Mouse (Mus musculus) liver, postnatal 0 days (tissue): ENCODE measurements around the gene Slco4a1. TPM values are rescaled to one million over a fixed set of nuclear protein-coding genes. Genes with fewer than 3 reads are reported as not detected.

Experiments
- ATAC-seq: fragments of 200-750 bp; cut with Nextera tagmentation; 2 replicates; pipeline ENCODE4 v1.8.0; 2017; ENCODE audit warnings: mild to moderate bottlenecking, moderate library complexity
- DNase-seq: peaks from one replicate; pipeline ENCODE4 v3.0.0-alpha.2; 2016
- H3K27ac ChIP-seq: fragments of 300-500 bp; sonication (generic); 2 replicates; pipeline ENCODE4 v1.5.1; 2014; ENCODE audit warnings: antibody characterized with exemption, moderate library complexity, mild to moderate bottlenecking, low read depth
- H3K27me3 ChIP-seq: fragments of 300-500 bp; sonication (generic); 2 replicates; pipeline ENCODE4 v1.6.1; 2014; ENCODE audit warnings: low read length, control low read depth, mixed read lengths; ENCODE audit not compliant: insufficient read depth
- H3K36me3 ChIP-seq: fragments of 300-500 bp; sonication (generic); replicated peaks from 2 replicates; pipeline ENCODE4 v1.6.1; 2014; ENCODE audit warnings: mild to moderate bottlenecking, control low read depth, low read length, moderate library complexity, mixed read lengths; ENCODE audit not compliant: insufficient read depth
- H3K4me1 ChIP-seq: fragments of 300-500 bp; sonication (generic); 2 replicates; pipeline ENCODE4 v1.6.1; 2014; ENCODE audit warnings: antibody characterized with exemption, mild to moderate bottlenecking, control low read depth; ENCODE audit not compliant: insufficient read depth
- H3K4me2 ChIP-seq: fragments of 300-500 bp; sonication (generic); 2 replicates; pipeline ENCODE4 v1.6.1; 2014; ENCODE audit warnings: low read depth, mild to moderate bottlenecking, low read length, moderate library complexity, mixed read lengths
- H3K4me3 ChIP-seq: fragments of 300-500 bp; sonication (generic); 2 replicates; pipeline ENCODE4 v1.5.1; 2014; ENCODE audit warnings: low read depth, low read length
- H3K9ac ChIP-seq: fragments of 300-500 bp; sonication (generic); replicated peaks from 2 replicates; pipeline ENCODE4 v1.6.1; 2014; ENCODE audit warnings: mild to moderate bottlenecking, moderate library complexity
- H3K9me3 ChIP-seq: fragments of 300-500 bp; sonication (generic); 2 replicates; pipeline ENCODE4 v1.6.1; 2016; ENCODE audit warnings: mild to moderate bottlenecking, control low read depth, low read length, mixed read lengths
- CTCF ChIP-seq: sonication (generic); IDR thresholded peaks from 2 replicates; pipeline ENCODE4 v1.5.1; 2016; ENCODE audit warnings: antibody characterized with exemption, low read depth
- EP300 ChIP-seq: IDR thresholded peaks from 2 replicates; pipeline ENCODE4 v1.6.1; 2016; ENCODE audit warnings: antibody characterized with exemption, low read depth, mild to moderate bottlenecking
- WGBS: fragments of 180-500 bp; shearing (Covaris S2); extraction: QIAGEN DNeasy Blood & Tissue Kit; methylation state at CpG from one replicate; pipeline ENCODE4 v1.1.7; 2014; ENCODE audit not compliant: insufficient replicate concordance; 5-methylcytosine and 5-hydroxymethylcytosine counted together
- polyA plus RNA-seq: library from polyadenylated mRNA; unstranded; fragments of >200 nt; fragmentation: Nextera tagmentation; extraction: Ambion mirVana; gene quantifications from 2 replicates; pipeline ENCODE4 v1.2.1, GENCODE M21; 2015

The Slco4a1 gene
- polyA plus RNA-seq, 1 experiment from 2014 or later, result 0.86 TPM

- no peaks in the 10 kb centered on the region for H3K27me3 ChIP-seq
- no peaks in the 10 kb centered on the region for H3K9me3 ChIP-seq
- no peak for DNase-seq
- no peaks in the 10 kb centered on the region for H3K4me1 ChIP-seq
- no peak for TF ChIP-seq EP300
- no peak for TF ChIP-seq CTCF
- no peak overlapping the region for H3K4me2 ChIP-seq
- 46% methylated on average over 3 of the region's 3 CpGs for WGBS
- no peak overlapping the region for H3K9ac ChIP-seq
- H3K4me3 ChIP-seq, result no peak overlapping the region
- H3K27ac ChIP-seq, result no peak overlapping the region
- H3K36me3 ChIP-seq, result no peaks in the 10 kb centered on the region
- ATAC-seq, result no peak
These were observed 35.4 kb upstream of the Slco4a1 start for GRCm38 (mm10) chr2:180420641-180421040.

DNA sequence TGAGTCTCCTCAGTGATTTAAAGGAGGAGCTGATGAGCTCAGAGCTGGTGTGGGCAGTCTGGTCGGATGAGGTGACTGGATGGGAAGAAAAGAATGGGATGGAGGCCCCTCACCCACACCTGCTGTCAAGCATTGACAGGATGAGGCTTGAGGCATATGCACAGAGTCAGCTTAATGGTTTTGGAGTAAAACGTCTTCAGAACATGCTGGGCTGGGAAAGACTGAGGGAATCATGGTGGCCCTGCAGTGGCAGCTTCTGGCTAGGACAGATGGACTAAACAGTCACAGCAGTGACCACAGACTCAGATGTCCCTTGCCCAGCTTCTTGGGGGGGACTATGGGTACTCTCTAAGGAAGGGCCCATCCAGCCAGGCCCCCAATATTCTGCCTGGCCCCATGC is 30.9 kb upstream of the Slco4a1 start:
- H3K27ac ChIP-seq, result no peak overlapping the region
- H3K4me1 ChIP-seq, result no peaks in the 10 kb centered on the region
- TF ChIP-seq EP300 (no peak), CTCF (no peak)
- no peak overlapping the region for H3K4me2 ChIP-seq
- H3K9ac ChIP-seq, result no peak overlapping the region
- no peak overlapping the region for H3K4me3 ChIP-seq
- no peaks in the 10 kb centered on the region for H3K9me3 ChIP-seq
- ATAC-seq, result no peak
- 55% methylated on average over 2 of the region's 2 CpGs for WGBS
- no peaks in the 10 kb centered on the region for H3K36me3 ChIP-seq
- no peaks in the 10 kb centered on the region; the same call in 1 of the 2 replicates for H3K27me3 ChIP-seq
- DNase-seq, result no peak

- DNase-seq (no peak), ATAC-seq (no peak)
- peaks cover 4% of the 10 kb centered on the region; the same call in 1 of the 2 replicates for H3K4me1 ChIP-seq
These were observed 29.0 kb upstream of the Slco4a1 start for GRCm38 (mm10) chr2:180427073-180427472.

GRCm38 (mm10) chr2:180428331-180428730 is 27.7 kb upstream of the Slco4a1 start:
- TF ChIP-seq EP300 (no peak), CTCF (peak; percentile 53)
- H3K4me2 ChIP-seq, result no peak overlapping the region
- no peaks in the 10 kb centered on the region; the same call in 1 of the 2 replicates for H3K27me3 ChIP-seq
- WGBS, result 31% methylated on average over 2 of the region's 2 CpGs
- H3K36me3 ChIP-seq, result no peaks in the 10 kb centered on the region
- no peak overlapping the region for H3K9ac ChIP-seq
- no peak for DNase-seq
- ATAC-seq, result no peak
- no peak overlapping the region for H3K27ac ChIP-seq
- H3K9me3 ChIP-seq, result no peaks in the 10 kb centered on the region
- peaks cover 5% of the 10 kb centered on the region; the same call in 1 of the 2 replicates for H3K4me1 ChIP-seq
- H3K4me3 ChIP-seq, result no peak overlapping the region

More at GRCm38 (mm10) chr2:180427073-180427472, 29.0 kb upstream of the Slco4a1 start:
- Histone ChIP-seq H3K27me3 (no peaks in the 10 kb centered on the region; the same call in 1 of the 2 replicates), H3K9ac (no peak overlapping the region), H3K4me2 (no peak overlapping the region), H3K36me3 (no peaks in the 10 kb centered on the region), H3K4me3 (no peak overlapping the region), H3K9me3 (no peaks in the 10 kb centered on the region), H3K27ac (no peak overlapping the region)
- TF ChIP-seq EP300 (no peak), CTCF (no peak)
- 69% methylated on average over 8 of the region's 8 CpGs for WGBS

- Histone ChIP-seq H3K27ac (no peak overlapping the region), H3K27me3 (no peaks in the 10 kb centered on the region; the same call in 1 of the 2 replicates), H3K36me3 (no peaks in the 10 kb centered on the region), H3K9ac (no peak overlapping the region), H3K4me2 (no peak overlapping the region), H3K4me1 (peaks cover 12% of the 10 kb centered on the region), H3K9me3 (no peaks in the 10 kb centered on the region), H3K4me3 (no peak overlapping the region)
- WGBS, result 44% methylated on average over 11 of the region's 11 CpGs
- no peak for TF ChIP-seq CTCF
- TF ChIP-seq EP300, result no peak
- no peak for ATAC-seq
- DNase-seq, result no peak
These were observed 25.4 kb upstream of the Slco4a1 start for GRCm38 (mm10) chr2:180430648-180431047.

DNA sequence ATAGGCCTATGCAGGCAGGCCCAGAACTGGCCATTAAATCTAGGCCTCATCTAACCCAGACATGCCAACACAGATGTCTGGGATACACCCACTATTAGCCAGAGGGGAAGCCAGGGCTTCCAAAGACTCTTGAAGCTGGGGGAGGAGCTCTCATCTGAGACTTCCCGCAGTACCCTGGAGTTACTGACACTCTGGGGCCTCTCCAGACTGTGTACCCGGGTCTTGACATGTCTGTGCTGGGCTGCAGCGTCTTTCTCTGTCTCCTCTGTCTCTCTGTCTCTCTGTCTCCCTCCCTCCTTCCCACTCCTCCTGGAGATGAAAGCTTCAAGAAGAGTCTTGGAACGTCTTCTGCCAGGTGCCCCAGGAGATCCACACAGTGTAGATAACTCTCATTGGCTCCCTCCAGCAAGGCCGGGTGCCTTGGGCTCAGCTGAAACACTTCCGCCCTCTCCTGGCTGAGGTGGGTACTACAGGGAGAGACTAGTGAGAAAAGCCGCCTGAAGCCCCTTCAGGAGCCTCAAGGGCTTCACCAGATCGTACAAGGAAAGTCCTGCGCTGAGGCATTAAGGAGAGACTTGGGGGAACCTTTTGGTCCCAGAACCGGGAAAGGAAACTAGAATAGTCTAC is 23.9 kb upstream of the Slco4a1 start:
- Histone ChIP-seq H3K9me3 (no peaks in the 10 kb centered on the region), H3K27me3 (no peaks in the 10 kb centered on the region; the same call in 1 of the 2 replicates), H3K4me1 (peaks cover 22% of the 10 kb centered on the region), H3K36me3 (no peaks in the 10 kb centered on the region), H3K4me3 (no peak overlapping the region), H3K27ac (no peak overlapping the region), H3K4me2 (no peak overlapping the region), H3K9ac (no peak overlapping the region)
- WGBS, result 20% methylated on average over 10 of the region's 10 CpGs
- no peak for TF ChIP-seq EP300
- peak; percentile 85 for TF ChIP-seq CTCF
- ATAC-seq (peak; percentile 47; the same call in 1 of the 2 replicates), DNase-seq (peak; percentile 85)
